Mouse (Mus musculus) thymus, adult 2 months (tissue): ENCODE measurements around the gene Myh6.

ENCODE experiments used
- CTCF ChIP-seq: fragments of 200-500 bp; IDR thresholded peaks from 2 replicates; pipeline ENCODE4 v1.5.1; 2012; ENCODE audit warnings: mild to moderate bottlenecking, control low read depth, low read length, moderate library complexity, borderline replicate concordance; ENCODE audit not compliant: control insufficient read depth, poor library complexity, insufficient read depth; ENCODE audit errors: extremely low read depth
- POLR2A ChIP-seq: fragments of 200-500 bp; IDR thresholded peaks from 2 replicates; pipeline ENCODE4 v1.6.1; 2012; ENCODE audit warnings: mild to moderate bottlenecking, low read length, control low read depth, moderate library complexity; ENCODE audit not compliant: control insufficient read depth, poor library complexity, insufficient read depth; ENCODE audit errors: extremely low read depth

DNA sequence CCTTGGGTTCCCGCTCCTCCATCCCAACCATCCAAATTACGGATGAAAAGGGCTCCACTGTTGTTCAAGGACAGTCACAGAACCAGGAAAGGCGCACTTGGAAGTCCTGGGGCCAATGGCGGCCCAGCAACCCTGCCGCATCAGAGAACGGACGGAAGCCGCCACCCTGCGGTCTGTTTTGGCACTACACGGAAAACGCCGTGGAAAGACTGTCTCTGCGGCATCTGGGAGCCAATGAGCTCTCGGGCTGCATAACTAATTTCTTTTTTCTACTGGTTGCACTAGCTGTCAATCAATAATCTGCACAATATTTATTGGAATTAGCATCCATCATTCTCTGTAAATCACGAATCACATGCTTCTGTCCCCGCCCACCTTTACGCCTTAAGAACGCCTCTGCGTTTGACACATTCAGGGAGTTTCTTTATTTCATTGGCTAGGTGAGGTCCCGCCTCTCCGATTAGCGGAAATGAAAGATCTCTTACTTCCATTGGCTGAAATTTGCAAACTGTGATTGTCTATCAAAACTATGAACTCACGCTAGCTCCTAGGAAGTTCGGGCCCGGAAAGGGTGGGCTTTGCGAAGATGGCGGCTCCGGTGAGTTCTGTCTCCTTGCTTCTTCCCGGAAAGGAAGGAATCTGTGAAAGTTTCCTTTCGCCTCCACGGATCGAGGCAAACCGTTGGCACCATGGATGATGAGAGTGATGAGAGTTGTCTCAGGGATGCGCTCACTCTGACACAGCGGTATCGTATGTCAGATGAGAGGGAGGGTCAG lies 48.5 kb upstream of the Myh6 start, which contains the start of gene Ngdn:
- TF ChIP-seq CTCF (peak; percentile 82; the same call in 1 of the 2 replicates), POLR2A (peak; percentile 79)
